Mouse (Mus musculus) gastrocnemius, postnatal 25 days (tissue): Measurements from ENCODE around the gene Vcam1. TPM values are rescaled to one million over a fixed set of nuclear protein-coding genes. Genes with fewer than 3 reads are reported as not detected.

Source experiments
- DNase-seq: peaks from one replicate; pipeline ENCODE4 v3.0.0; 2022
- total RNA-seq, 2 experiments: library from RNA; stranded (reverse); gene quantifications; 1 replicate in 1 of 2; 2 replicates in 1 of 2; pipeline ENCODE4 v1.2.3; 2021

Vcam1 gene
- total RNA-seq, 2 experiments from 2014 or later, result 3.0 to 4.7 TPM

- DNase-seq, result no peak
Observed at GRCm38 (mm10) chr3:116085962-116086361, 43.5 kb downstream of the Vcam1 start.

- peak; percentile 14 for DNase-seq
Observed at GRCm38 (mm10) chr3:116080939-116081676, 48.4 kb downstream of the Vcam1 start.

- DNase-seq, result no peak
Observed at GRCm38 (mm10) chr3:116080166-116080788, 49.2 kb downstream of the Vcam1 start.

GRCm38 (mm10) chr3:116078490-116078889 is 51.0 kb downstream of the Vcam1 start:
- no peak for DNase-seq

GRCm38 (mm10) chr3:116076739-116077138 is 52.7 kb downstream of the Vcam1 start:
- DNase-seq, result no peak

- DNase-seq, result no peak
Observed at GRCm38 (mm10) chr3:116072584-116072983, 56.9 kb downstream of the Vcam1 start.

GRCm38 (mm10) chr3:116062141-116062540 is 67.3 kb downstream of the Vcam1 start:
- DNase-seq, result no peak

GRCm38 (mm10) chr3:116060320-116060719 is 69.2 kb downstream of the Vcam1 start:
- DNase-seq, result no peak

Other genes with a start within 250 kb of the Vcam1 start
- gene Dph5, start 241.9 kb downstream of the Vcam1 start, total RNA-seq, result 1 to 10 TPM; 6.5 to 6.6 TPM
- gene Slc30a7, start 122.3 kb downstream of the Vcam1 start, total RNA-seq, result 1 to 10 TPM; 7.4 to 8.9 TPM
- 1 to 10 TPM; 8.7 to 8.8 TPM for gene Extl2, start 122.2 kb downstream of the Vcam1 start, total RNA-seq
- gene Gpr88, start 123.8 kb upstream of the Vcam1 start, total RNA-seq, result not detected